Mouse (Mus musculus): ENCODE measurements around the gene Jak1.

GRCm38 (mm10) chr4:101167777-101168176 is 97.3 kb downstream of the Jak1 start:
- no peak for TF ChIP-seq CTCF (conservative IDR thresholded peaks at IDR 0.05; ENCODE audit: insufficient read depth, insufficient read length, low read depth, low read length)
- TF ChIP-seq POLR2A (IDR thresholded peaks at IDR 0.05; ENCODE audit: low read depth, low read length): no peak

All from kidney, adult 2 months (tissue).